Mouse (Mus musculus): ENCODE measurements around the gene Gm35315. TPM values are rescaled to one million over a fixed set of nuclear protein-coding genes. Genes with fewer than 3 reads are reported as not detected.
"Not testable (repeated sequence)": the region's sequence is repeated elsewhere in the genome, so short reads cannot be mapped to it uniquely, and the experiment has no call there.

The Gm35315 gene
- polyA plus RNA-seq, 1 experiment from 2014 or later, result 0.45 TPM

DNA sequence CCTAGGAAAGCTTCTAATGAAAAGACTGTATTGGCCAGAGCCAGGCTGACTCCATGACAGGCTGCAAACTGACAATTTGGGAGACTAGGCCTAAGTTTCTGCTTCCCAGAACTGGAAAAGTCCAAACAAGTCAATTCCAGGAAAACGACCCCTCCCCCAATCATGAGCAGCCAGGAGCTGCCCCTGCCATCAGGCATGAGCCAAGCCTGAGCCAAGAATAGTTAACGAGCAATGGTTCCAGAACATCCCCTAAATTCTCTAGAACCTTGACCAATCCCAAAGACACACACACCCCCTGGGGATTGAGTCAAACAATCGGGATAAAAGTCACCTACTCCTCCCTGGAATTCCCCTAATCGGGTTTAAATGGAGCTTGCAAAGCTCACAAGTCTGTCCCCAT is 11.3 kb downstream of the Gm35315 start:
- DNase-seq (ENCODE audit: low spot score) (no peak), ATAC-seq (ENCODE audit: low FRiP score, low TSS enrichment) (no peak)
- Histone ChIP-seq H3K4me2 (replicated peaks; ENCODE audit: low read depth) (no peak overlapping the region), H3K36me3 (ENCODE audit: control insufficient read depth, insufficient read depth, low read length) (no peaks in the 10 kb centered on the region), H3K9ac (ENCODE audit: low read length) (no peak overlapping the region), H3K4me3 (ENCODE audit: low read depth, low read length) (no peak overlapping the region), H3K4me1 (replicated peaks; ENCODE audit: control insufficient read depth, insufficient read depth) (no peaks in the 10 kb centered on the region), H3K27ac (replicated peaks) (no peak overlapping the region), H3K27me3 (ENCODE audit: control insufficient read depth, insufficient read depth, low read length) (no peaks in the 10 kb centered on the region), H3K9me3 (ENCODE audit: control insufficient read depth, low read length) (peaks cover 8% of the 10 kb centered on the region; the same call in 1 of the 2 replicates)
- 78% methylated on average over 4 of the region's 4 CpGs for WGBS
- TF ChIP-seq EP300 (optimal IDR thresholded peaks at IDR 0.05) (no peak), CTCF (IDR thresholded peaks at IDR 0.05; ENCODE audit: low read depth) (no peak)

DNA sequence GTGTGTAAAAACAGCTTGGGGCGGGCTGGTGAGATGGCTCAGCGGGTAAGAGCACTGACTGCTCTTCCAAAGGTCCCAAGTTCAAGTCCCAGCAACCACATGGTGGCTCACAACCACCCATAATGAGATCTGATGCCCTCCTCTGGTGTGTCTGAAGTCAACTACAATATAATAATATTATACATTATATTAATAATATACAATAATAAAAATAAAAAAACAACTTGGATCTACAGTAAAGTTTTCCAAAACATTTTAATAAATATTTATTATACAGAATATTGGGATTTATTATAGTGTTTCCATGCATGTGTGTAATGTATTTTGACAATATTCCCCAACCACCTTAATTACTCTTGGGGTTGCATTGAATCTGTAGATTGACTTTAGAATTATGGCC is 21.8 kb downstream of the Gm35315 start, which contains the start of gene Gm17655:
Gene Gm17655 (minus strand): TSS at position 101 of the 400 bp plus-strand sequence.
- H3K9ac ChIP-seq (ENCODE audit: low read length); DNase-seq (ENCODE audit: low spot score); H3K4me1 ChIP-seq (replicated peaks; ENCODE audit: control insufficient read depth, insufficient read depth); H3K27ac ChIP-seq (replicated peaks); H3K27me3 ChIP-seq (ENCODE audit: control insufficient read depth, insufficient read depth, low read length); H3K9me3 ChIP-seq (ENCODE audit: control insufficient read depth, low read length); H3K4me3 ChIP-seq (ENCODE audit: low read depth, low read length); ATAC-seq (ENCODE audit: low FRiP score, low TSS enrichment); H3K4me2 ChIP-seq (replicated peaks; ENCODE audit: low read depth); H3K36me3 ChIP-seq (ENCODE audit: control insufficient read depth, insufficient read depth, low read length): not testable (repeated sequence)
- 94% methylated on average over 2 of the region's 2 CpGs for WGBS

DNA sequence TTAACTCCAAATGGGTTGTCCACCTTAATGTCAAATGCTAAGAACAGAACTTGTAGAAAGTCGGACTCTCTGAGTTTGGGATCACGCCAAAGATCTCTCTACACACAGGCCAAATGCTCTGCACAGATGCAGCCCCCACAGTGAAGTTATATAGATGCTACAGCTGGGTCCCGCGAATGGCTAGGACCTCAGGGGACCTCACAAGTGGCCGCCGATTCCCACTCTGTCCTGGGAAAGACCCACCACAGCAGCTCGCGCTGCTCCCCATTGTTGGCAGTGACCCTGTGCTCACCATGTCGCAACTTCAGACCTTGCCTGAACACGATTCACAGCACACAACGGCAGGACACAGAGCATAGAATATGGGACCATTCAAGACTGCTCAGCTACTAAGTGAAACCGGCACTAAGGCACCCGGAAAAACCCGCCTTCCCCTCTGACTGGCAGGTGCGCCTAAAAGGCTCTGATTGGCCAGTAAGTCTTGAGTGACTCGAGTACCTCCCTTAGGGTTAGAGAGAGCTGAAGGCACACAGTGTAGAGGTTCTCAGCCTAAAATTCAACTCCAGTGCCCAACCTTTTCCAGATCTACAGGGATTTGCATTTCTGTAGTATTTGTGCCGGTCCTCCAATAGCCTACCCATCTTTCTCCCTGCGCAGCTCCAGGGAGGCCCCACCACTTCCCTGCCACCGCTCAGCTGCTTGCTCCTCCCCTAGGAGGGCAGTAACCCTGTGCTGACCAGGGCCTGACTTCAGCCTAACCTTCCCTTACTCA is 36.4 kb downstream of the Gm35315 start:
- WGBS, result 1% methylated on average over 19 of the region's 19 CpGs
- H3K27ac ChIP-seq (replicated peaks), result peak overlapping the region; percentile 50

More for the DNA sequence above, 36.4 kb downstream of the Gm35315 start:
- Histone ChIP-seq H3K36me3 (ENCODE audit: control insufficient read depth, insufficient read depth, low read length) (no peaks in the 10 kb centered on the region), H3K9me3 (ENCODE audit: control insufficient read depth, low read length) (no peaks in the 10 kb centered on the region), H3K27me3 (ENCODE audit: control insufficient read depth, insufficient read depth, low read length) (no peaks in the 10 kb centered on the region), H3K4me2 (replicated peaks; ENCODE audit: low read depth) (peak overlapping the region; percentile 52), H3K4me1 (replicated peaks; ENCODE audit: control insufficient read depth, insufficient read depth) (no peaks in the 10 kb centered on the region), H3K9ac (ENCODE audit: low read length) (peak overlapping the region; percentile 56), H3K4me3 (ENCODE audit: low read depth, low read length) (peak overlapping the region; percentile 56)
- DNase-seq (ENCODE audit: low spot score) (peak; percentile 83), ATAC-seq (ENCODE audit: low FRiP score, low TSS enrichment) (peak; percentile 99)
- TF ChIP-seq CTCF (IDR thresholded peaks at IDR 0.05; ENCODE audit: low read depth), result no peak
- no peak for TF ChIP-seq EP300 (optimal IDR thresholded peaks at IDR 0.05)

Other genes with a start within 250 kb of the Gm35315 start
- gene Gm15446, start 171.0 kb downstream of the Gm35315 start, polyA plus RNA-seq (2015; fragmentation: Nextera tagmentation; extraction: Ambion mirVana), result 0.76 and 0.93 TPM in 2 replicates
- gene Zfp932, start 97.9 kb downstream of the Gm35315 start, polyA plus RNA-seq (2015; fragmentation: Nextera tagmentation; extraction: Ambion mirVana), result 20.1 and 20.3 TPM in 2 replicates
- 1.6 and 1.7 TPM in 2 replicates for gene Gm17655, start 21.9 kb downstream of the Gm35315 start, polyA plus RNA-seq (2015; fragmentation: Nextera tagmentation; extraction: Ambion mirVana)
- 12.5 and 12.8 TPM in 2 replicates for gene Plcxd1, start 5.5 kb upstream of the Gm35315 start, polyA plus RNA-seq (2015; fragmentation: Nextera tagmentation; extraction: Ambion mirVana)
- gene Gtpbp6, start 13.8 kb upstream of the Gm35315 start, polyA plus RNA-seq (2015; fragmentation: Nextera tagmentation; extraction: Ambion mirVana), result 17.0 and 20.2 TPM in 2 replicates
- gene Zfp605, start 15.7 kb upstream of the Gm35315 start, polyA plus RNA-seq (2015; fragmentation: Nextera tagmentation; extraction: Ambion mirVana), result 1.6 and 2.0 TPM in 2 replicates
- gene Chfr, start 41.4 kb upstream of the Gm35315 start, polyA plus RNA-seq (2015; fragmentation: Nextera tagmentation; extraction: Ambion mirVana), result 24.2 and 25.2 TPM in 2 replicates
- 6.4 and 8.3 TPM in 2 replicates for gene Golga3, start 82.3 kb upstream of the Gm35315 start, polyA plus RNA-seq (2015; fragmentation: Nextera tagmentation; extraction: Ambion mirVana)
- 11.2 and 11.7 TPM in 2 replicates for gene Ankle2, start 136.6 kb upstream of the Gm35315 start, polyA plus RNA-seq (2015; fragmentation: Nextera tagmentation; extraction: Ambion mirVana)
- gene Pgam5, start 175.5 kb upstream of the Gm35315 start, polyA plus RNA-seq (2015; fragmentation: Nextera tagmentation; extraction: Ambion mirVana), result 31.4 and 31.8 TPM in 2 replicates
- 3.8 and 6.1 TPM in 2 replicates for gene Pxmp2, start 191.8 kb upstream of the Gm35315 start, polyA plus RNA-seq (2015; fragmentation: Nextera tagmentation; extraction: Ambion mirVana)
- gene Pole, start 191.9 kb upstream of the Gm35315 start, polyA plus RNA-seq (2015; fragmentation: Nextera tagmentation; extraction: Ambion mirVana), result 4.1 and 4.7 TPM in 2 replicates
- gene P2rx2, start 248.8 kb upstream of the Gm35315 start, polyA plus RNA-seq (2015; fragmentation: Nextera tagmentation; extraction: Ambion mirVana), result 0.36 and 0.42 TPM in 2 replicates

Measured in stomach, postnatal 0 days (tissue).